Mouse (Mus musculus): ENCODE data around the gene Dok4.

- no peak for TF ChIP-seq POLR2A (IDR thresholded peaks at IDR 0.05; ENCODE audit: low read depth, low read length)
- TF ChIP-seq CTCF (conservative IDR thresholded peaks at IDR 0.05; ENCODE audit: insufficient read depth, insufficient read length, low read depth, low read length): no peak
Observed at GRCm38 (mm10) chr8:94836456-94837240, 39.5 kb downstream of the Dok4 start.
